Mouse (Mus musculus): ENCODE measurements around the gene Dusp3. TPM values are rescaled to one million over a fixed set of nuclear protein-coding genes. Genes with fewer than 3 reads are reported as not detected.

The Dusp3 gene
- total RNA-seq, 1 experiment from 2014 or later: 3.1 TPM

GRCm38 (mm10) chr11:101924441-101924976 lies 62.3 kb downstream of the Dusp3 start:
- no peak for ATAC-seq (replicated peaks in 1 of 2; ENCODE audit: insufficient read depth in 1 of 2, low FRiP score in 2 of 2, low TSS enrichment in 1 of 2, low read depth in 1 of 2, poor library complexity in 2 of 2, severe bottlenecking in 2 of 2)

GRCm38 (mm10) chr11:101923988-101924387 lies 62.8 kb downstream of the Dusp3 start:
- ATAC-seq (replicated peaks in 1 of 2; ENCODE audit: insufficient read depth in 1 of 2, low FRiP score in 2 of 2, low TSS enrichment in 1 of 2, low read depth in 1 of 2, poor library complexity in 2 of 2, severe bottlenecking in 2 of 2): no peak

- ATAC-seq (replicated peaks in 1 of 2; ENCODE audit: insufficient read depth in 1 of 2, low FRiP score in 2 of 2, low TSS enrichment in 1 of 2, low read depth in 1 of 2, poor library complexity in 2 of 2, severe bottlenecking in 2 of 2): no peak
Observed at GRCm38 (mm10) chr11:101921361-101921952, 65.4 kb downstream of the Dusp3 start.

Other genes with a start within 250 kb of the Dusp3 start
- not detected in 2 replicates for gene Etv4, start 201.6 kb downstream of the Dusp3 start, total RNA-seq (2017)
- not detected in 2 replicates for gene Meox1, start 92.6 kb downstream of the Dusp3 start, total RNA-seq (2017)
- gene Sost, start 20.0 kb downstream of the Dusp3 start, total RNA-seq (2017): not detected in 2 replicates
- not detected in 2 replicates for gene Cfap97d1, start 2.7 kb downstream of the Dusp3 start, total RNA-seq (2017)
- gene Mpp3, start 41.4 kb upstream of the Dusp3 start, total RNA-seq (2017): 0.19 and 0.40 TPM in 2 replicates
- not detected in 2 replicates for gene Cd300lg, start 54.5 kb upstream of the Dusp3 start, total RNA-seq (2017)
- gene Mpp2, start 101.5 kb upstream of the Dusp3 start, total RNA-seq (2017): 0.13 and 4.1 TPM in 2 replicates
- gene Ppy, start 114.3 kb upstream of the Dusp3 start, total RNA-seq (2017): not detected in 2 replicates
- not detected in 2 replicates for gene Pyy, start 120.8 kb upstream of the Dusp3 start, total RNA-seq (2017)
- gene Nags, start 158.5 kb upstream of the Dusp3 start, total RNA-seq (2017): 0.31 and 0.65 TPM in 2 replicates
- 13.6 and 14.8 TPM in 2 replicates for gene Tmem101, start 169.4 kb upstream of the Dusp3 start, total RNA-seq (2017)
- gene Lsm12, start 198.3 kb upstream of the Dusp3 start, total RNA-seq (2017): 50.5 and 74.3 TPM in 2 replicates
- 27.8 and 42.7 TPM in 2 replicates for gene G6pc3, start 202.6 kb upstream of the Dusp3 start, total RNA-seq (2017)
- 13.2 and 25.3 TPM in 2 replicates for gene Hdac5, start 243.2 kb upstream of the Dusp3 start, total RNA-seq (2017)